Mouse (Mus musculus): ENCODE measurements at regions not wholly inside any gene's neighbourhood (a gene's known extent, or its start where the extent isn't known, plus 50 kb on each side); places are given as distances from the start of the nearest gene placed in this dataset.

DNA sequence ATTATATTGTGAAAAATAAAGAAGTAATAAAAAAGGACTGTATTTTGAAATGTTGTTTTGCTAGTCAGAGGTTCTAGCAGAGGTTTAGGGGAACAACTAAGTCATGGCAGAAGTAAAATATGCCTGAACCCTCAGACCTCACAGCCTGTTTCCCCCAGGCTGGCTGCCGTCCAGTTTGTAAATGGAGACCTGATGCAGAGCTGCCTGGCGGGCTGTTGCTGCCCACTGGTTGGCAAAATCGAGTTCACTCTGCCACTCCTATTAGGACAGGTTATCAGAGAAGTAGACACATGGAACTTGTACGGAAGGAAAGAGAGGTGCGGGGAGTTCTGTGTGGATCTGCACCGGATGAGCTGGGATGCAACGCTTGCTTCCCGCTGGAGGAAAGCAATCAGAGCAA is 168.5 kb downstream of the Brinp2 start:
- Histone ChIP-seq H3K9ac (ENCODE audit: low read depth, low read length) (no peak overlapping the region), H3K27me3 (ENCODE audit: control insufficient read depth, insufficient read depth, low read depth, low read length) (no peaks in the 10 kb centered on the region), H3K27ac (ENCODE audit: low read length) (no peak overlapping the region), H3K4me3 (ENCODE audit: low read depth, low read length) (no peak overlapping the region), H3K9me3 (replicated peaks; ENCODE audit: control insufficient read depth, low read length) (no peaks in the 10 kb centered on the region), H3K4me2 (ENCODE audit: low read depth, low read length) (no peak overlapping the region), H3K4me1 (ENCODE audit: control insufficient read depth, low read depth, low read length) (no peaks in the 10 kb centered on the region), H3K36me3 (ENCODE audit: control insufficient read depth, insufficient read depth) (no peaks in the 10 kb centered on the region)
- WGBS (ENCODE audit: insufficient replicate concordance) = 63% methylated on average over 8 of the region's 8 CpGs
- ATAC-seq (ENCODE audit: low read depth) = no peak

DNA sequence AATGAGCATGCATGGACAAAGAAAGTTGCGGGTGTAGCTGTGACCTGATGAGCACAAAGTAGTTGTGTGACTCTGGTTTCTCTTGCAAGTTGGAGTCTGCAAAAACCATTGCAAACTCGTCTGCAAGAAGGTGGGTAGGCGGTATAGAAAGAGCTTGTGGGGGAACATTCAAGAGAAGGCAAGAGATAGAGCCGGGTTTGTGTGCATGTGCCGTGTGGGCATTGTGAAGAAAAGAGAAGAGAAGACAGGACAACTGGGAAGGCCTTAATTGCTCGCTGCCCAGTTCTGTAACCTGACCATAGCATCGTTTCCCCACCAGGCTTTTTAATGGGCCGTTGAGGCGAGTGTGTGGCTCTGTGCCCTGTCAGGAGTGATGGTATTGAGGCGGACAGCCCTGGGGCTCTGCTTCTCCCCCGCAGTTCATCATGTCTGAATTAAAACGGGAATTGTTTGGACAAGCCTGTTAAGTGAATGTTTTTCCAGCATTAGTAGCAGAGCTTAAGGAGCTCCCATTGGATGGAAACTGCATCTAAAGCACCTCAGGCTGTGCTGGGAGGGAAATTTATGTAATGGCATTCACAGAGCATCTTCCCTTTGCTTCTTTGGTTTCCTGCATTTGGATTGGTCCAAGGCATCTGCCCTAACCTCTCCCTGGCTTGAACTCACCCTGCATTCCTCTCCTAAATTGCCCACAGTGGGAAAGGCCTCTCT is 163.1 kb downstream of the Brinp2 start:
- no peaks in the 10 kb centered on the region for H3K36me3 ChIP-seq (ENCODE audit: control insufficient read depth, insufficient read depth)
- no peaks in the 10 kb centered on the region for H3K4me1 ChIP-seq (ENCODE audit: control insufficient read depth, low read depth, low read length)
- no peak overlapping the region for H3K27ac ChIP-seq (ENCODE audit: low read length)
- H3K4me2 ChIP-seq (ENCODE audit: low read depth, low read length) = no peak overlapping the region
- WGBS (ENCODE audit: insufficient replicate concordance) = 46% methylated on average over 12 of the region's 12 CpGs
- no peaks in the 10 kb centered on the region for H3K27me3 ChIP-seq (ENCODE audit: control insufficient read depth, insufficient read depth, low read depth, low read length)
- no peak overlapping the region for H3K4me3 ChIP-seq (ENCODE audit: low read depth, low read length)
- no peak for ATAC-seq (ENCODE audit: low read depth)
- H3K9me3 ChIP-seq (replicated peaks; ENCODE audit: control insufficient read depth, low read length) = no peaks in the 10 kb centered on the region
- no peak overlapping the region for H3K9ac ChIP-seq (ENCODE audit: low read depth, low read length)

DNA sequence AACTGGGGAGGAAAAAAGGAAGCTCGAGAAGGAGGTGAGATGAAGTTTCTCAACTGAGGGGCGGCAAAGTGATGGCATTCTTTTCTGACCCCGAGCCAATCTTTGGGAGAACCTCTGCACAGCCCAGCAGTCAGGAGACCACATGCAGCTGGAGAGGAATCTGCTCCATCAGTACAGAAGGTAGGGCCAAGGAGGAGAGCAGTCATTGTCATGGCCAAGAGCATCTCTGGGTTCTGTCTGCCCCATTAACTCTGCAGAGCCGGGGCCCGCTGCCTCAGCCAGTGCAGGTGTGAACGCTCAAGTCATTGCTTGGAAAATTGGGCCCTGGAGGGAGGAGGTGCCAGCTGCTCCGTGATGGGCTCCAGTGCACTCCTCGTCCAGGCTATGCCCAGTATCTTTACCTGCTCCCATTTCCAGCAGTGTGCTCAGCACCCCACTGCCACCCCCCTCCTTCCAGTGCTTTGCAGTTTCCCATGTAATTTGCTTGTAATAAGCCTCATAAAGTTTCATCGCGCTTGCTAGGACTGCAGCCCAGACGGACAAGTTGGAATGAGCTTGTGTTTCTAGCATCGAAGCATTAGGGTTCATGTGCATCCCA is 162.1 kb downstream of the Brinp2 start:
- H3K9ac ChIP-seq (ENCODE audit: low read depth, low read length) = no peak overlapping the region
- H3K4me2 ChIP-seq (ENCODE audit: low read depth, low read length) = no peak overlapping the region
- H3K4me3 ChIP-seq (ENCODE audit: low read depth, low read length) = no peak overlapping the region
- H3K4me1 ChIP-seq (ENCODE audit: control insufficient read depth, low read depth, low read length) = no peaks in the 10 kb centered on the region
- no peak for ATAC-seq (ENCODE audit: low read depth)
- no peaks in the 10 kb centered on the region for H3K36me3 ChIP-seq (ENCODE audit: control insufficient read depth, insufficient read depth)
- no peaks in the 10 kb centered on the region for H3K27me3 ChIP-seq (ENCODE audit: control insufficient read depth, insufficient read depth, low read depth, low read length)
- 55% methylated on average over 12 of the region's 12 CpGs for WGBS (ENCODE audit: insufficient replicate concordance)
- no peak overlapping the region for H3K27ac ChIP-seq (ENCODE audit: low read length)
- no peaks in the 10 kb centered on the region for H3K9me3 ChIP-seq (replicated peaks; ENCODE audit: control insufficient read depth, low read length)

All from liver, embryonic 16.5 days (tissue).